Mouse (Mus musculus): ENCODE measurements at regions not wholly inside any gene's neighbourhood (a gene's known extent, or its start where the extent isn't known, plus 50 kb on each side); places are given as distances from the start of the nearest gene placed in this dataset.

- DNase-seq (ENCODE audit: low read depth, low spot score), result no peak
Measured at GRCm38 (mm10) chr1:77790974-77791373, 276.1 kb upstream of the Epha4 start.

GRCm38 (mm10) chr1:77754326-77754725, 239.4 kb upstream of the Epha4 start:
- DNase-seq (ENCODE audit: low read depth, low spot score), result no peak

DNA sequence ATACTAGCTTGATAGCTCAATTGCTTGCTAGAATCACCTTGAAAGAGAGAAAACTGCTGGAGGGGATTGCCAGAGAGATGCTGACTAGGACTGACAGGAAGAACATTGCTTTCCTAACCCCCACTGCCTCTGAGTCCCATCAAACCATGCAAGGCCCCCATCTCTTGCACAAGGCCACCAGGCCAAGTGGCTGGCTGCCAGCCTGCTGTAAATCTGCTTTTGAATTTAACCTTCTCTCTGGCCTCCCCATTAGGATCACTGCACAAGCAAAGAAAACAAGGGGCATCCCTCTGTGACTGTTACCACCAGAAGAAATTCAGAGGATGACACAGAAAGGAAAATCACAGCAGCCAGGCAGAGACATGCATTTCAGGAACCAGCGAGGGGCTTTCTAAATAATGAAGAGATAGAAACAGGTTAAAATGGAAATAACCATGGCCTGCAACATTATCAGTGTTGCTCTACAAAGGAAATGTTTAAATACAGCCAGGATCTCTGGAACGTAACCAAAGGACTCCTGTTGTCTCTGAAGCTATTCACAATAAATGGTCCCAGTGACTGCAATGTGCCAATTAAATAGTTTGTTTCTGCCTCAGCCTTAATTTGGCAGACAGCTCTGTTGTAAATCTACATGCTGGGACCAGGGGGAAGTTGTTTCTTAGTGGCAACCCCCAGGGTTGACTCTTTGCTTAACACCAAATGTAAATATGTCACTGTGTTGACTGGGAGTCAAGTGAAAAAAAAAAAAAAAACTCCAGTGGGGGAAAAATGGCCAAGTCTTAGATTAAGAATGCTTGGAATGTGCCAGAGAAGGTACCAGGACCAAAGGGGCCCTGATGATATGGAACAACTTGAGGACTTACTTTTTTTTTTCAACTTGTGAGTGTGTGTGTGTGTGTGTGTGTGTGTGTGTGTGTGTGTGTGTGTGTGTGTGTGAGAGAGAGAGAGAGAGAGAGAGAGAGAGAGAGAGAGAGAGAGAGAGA, 233.9 kb upstream of the Epha4 start:
- DNase-seq (ENCODE audit: low read depth, low spot score), result no peak

DNA sequence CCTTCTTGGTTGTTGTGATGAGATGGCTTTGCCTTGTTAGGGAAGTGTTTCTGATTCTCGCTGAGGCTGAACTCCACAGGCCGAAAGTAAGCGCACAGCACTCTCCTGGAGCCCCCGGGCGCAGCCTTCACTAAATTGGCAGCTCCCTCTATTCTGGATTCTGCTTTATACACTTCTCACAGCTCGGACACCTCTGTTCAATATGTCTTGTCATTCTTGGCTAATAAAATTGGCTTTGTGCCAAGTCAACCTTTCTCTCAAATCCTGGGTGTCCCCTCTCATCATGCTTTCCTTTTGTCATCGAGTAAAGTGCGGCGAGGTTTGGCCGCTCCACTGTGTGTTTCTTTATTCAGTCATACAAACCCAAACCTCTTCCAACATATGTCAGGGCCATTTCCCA, 217.2 kb upstream of the Epha4 start:
- DNase-seq (ENCODE audit: low read depth, low spot score), result no peak

DNA sequence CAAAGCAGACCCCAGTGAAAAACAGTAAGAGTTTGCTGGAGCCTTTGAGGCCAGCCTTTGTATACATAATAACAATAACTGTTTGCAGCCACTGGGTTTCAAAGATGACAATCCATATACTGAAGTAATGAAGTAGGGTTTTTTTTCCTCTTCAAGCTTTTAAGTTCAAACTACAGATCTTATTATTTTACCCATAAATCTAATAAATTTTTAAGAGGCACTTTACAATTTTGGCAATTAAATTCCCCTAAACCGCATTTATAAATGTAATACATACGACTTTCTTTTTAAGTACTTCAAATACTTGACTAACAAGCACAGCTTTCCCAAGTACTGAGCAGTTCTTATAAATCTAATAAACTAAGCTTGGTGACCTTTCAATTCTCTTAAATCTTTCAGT, 212.7 kb upstream of the Epha4 start:
- no peak for DNase-seq (ENCODE audit: low read depth, low spot score)

- no peak for DNase-seq (ENCODE audit: low read depth, low spot score)
Measured at GRCm38 (mm10) chr1:77723246-77723645, 208.4 kb upstream of the Epha4 start.

- no peak for DNase-seq (ENCODE audit: low read depth, low spot score)
Measured at GRCm38 (mm10) chr1:77720859-77721258, 206.0 kb upstream of the Epha4 start.

DNA sequence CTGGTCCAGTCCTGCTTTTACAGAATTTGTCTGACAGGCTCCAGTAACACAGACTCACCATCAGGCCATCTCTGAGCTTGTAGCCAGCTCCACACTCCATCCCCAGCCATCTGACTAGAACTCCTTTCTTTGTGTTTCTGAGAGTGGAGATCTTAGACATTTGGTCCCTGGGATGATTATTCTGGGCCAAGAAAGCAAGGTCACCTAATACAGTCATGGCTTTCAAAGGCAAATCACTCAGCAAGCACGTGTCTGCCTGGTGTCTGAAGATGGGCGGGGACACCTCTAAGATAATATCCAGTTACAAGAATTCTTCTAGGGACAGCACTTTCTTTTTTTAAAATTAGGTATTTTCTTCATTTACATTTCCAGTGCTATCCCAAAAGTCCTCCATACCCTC, 198.1 kb upstream of the Epha4 start:
- no peak for DNase-seq (ENCODE audit: low read depth, low spot score)

DNA sequence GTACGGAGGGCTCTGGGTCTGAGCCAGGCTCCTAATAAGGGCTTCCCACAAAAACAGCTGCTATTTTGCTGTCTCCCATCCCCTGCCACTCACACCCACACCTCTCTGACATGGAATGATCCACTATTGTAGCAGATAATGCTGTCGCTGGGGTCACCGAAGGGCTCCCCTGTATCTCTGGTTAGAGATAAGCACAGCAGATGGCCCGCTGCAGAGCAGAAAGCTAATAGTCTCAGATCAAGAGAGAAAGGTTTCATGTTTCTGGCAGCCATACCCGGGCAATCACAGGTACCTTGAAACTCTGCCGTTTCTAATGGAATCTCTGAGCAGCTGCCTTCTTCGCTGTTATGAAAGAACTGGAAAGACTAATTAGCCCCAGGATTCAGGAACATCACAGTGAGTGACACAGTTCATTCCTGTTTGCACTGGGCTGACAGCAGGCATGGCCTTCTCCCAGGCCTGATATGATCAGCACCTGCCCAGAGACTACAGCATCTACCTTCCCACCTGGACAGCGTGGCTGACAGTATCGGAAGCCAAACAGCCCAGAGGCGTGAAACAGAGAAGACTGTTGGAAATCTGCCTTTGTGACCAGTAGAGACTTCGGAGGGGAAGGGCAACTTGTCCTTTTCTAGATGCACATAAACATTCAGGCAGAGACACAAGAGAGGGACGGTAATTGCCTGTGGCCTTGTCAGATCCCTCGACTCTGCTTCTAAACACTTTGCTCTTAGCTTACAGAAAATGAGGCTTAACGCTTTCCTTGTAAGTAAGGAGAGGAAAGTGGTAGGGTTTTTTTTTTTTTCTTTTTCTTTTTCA, 193.5 kb upstream of the Epha4 start:
- DNase-seq (ENCODE audit: low read depth, low spot score), result no peak

DNA sequence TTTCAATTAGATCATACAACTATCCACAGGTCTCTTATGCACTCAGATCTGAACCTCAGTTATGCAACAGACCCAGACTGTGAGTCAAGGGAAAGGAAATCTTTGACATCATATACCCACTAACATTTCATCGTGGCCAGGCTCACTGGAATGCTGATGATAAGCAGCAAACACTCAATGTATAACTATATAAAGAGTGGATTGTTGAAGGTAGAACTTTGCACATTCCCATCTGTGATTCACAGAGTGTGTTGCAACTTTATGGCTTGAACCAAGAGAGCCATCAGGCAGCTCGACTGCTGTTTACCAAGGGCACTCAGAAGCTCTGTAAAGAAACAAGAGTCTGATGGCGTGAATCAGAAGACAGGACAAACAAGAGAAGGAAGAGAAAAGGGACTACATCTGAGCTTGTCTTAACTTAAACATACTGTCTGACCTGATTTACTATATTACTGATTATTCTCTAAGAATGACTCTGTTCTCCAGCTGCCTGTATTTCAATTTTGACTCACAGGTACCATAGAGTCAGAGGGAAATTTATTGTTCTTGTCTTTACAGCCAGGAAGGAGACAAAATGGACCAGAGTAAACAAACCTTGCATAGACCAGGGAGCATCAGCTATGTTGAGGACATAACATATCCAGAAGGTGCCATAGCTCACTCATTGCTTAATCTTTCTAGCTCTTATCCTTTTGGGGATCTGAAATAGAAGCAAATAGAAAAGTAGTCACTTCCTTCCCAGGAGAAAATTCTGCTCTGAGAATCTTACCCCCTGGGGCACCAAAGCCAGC, 180.5 kb upstream of the Epha4 start:
- DNase-seq (ENCODE audit: low read depth, low spot score), result no peak

- no peak for DNase-seq (ENCODE audit: low read depth, low spot score)
Measured at GRCm38 (mm10) chr1:77663345-77663744, 148.5 kb upstream of the Epha4 start.

DNA sequence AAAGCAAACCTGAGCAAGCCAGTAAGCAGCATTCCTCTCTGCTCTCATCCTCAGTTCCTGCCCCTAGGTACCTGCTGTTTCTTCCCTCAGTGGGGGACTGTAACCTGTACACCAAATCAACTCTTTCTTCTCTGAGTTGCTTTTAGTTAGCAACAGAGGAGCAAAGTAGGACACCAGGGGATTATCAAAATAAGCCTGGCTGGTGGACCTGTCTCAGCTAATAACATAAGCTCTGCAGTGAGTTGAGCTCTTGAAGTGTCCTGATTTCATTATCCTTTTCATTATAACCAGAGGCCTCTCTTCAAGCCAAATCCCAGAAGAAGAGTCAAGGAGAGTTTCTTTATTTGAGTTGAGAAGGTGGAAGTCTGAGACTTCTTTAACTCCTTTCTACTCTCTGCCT, 145.5 kb upstream of the Epha4 start:
- no peak for DNase-seq (ENCODE audit: low read depth, low spot score)

DNA sequence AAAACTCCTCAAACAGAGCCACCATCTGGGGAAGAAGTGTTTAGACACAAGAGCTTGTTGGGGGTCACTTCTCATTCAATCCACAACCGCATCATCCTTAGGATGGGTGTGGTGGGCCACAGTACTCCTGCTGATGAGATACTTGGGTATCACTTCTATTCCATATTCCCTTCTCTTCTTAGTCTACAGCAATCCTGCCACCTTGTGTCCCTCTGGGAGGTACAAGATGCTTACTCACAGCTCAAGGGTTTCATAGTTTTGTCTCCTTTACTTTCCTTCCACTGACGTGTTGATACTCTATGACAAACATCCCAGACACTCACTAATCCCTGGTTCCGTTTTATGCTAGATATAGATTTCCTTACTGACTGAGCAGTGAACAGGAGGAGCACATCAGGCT, 122.1 kb upstream of the Epha4 start:
- no peak for DNase-seq (ENCODE audit: low read depth, low spot score)

- DNase-seq (ENCODE audit: low read depth, low spot score), result no peak
Measured at GRCm38 (mm10) chr1:77629496-77630281, 114.8 kb upstream of the Epha4 start.

GRCm38 (mm10) chr1:77628861-77629260, 114.0 kb upstream of the Epha4 start:
- no peak for DNase-seq (ENCODE audit: low read depth, low spot score)

DNA sequence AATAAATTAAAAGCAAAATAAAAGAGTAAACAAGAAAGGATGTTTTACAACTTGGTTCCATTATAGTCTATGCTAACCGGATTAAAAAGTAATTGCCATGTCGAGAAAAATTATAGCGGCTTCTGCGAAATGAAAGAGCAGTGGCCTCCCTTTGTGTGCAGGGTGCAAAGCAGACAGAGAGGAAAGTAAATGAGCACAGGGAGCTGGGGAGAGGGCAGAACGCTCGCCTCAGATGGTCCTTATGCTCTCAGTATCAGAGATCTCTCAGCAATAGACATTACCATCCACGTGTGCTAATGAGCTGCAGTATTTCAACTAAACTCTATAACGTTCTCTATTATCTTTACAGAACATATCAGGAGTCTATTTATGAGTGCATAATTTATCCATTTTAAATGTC, 102.6 kb upstream of the Epha4 start:
- no peak for DNase-seq (ENCODE audit: low read depth, low spot score)

GRCm38 (mm10) chr1:77600509-77600908, 85.6 kb upstream of the Epha4 start:
- DNase-seq (ENCODE audit: low read depth, low spot score), result no peak

DNA sequence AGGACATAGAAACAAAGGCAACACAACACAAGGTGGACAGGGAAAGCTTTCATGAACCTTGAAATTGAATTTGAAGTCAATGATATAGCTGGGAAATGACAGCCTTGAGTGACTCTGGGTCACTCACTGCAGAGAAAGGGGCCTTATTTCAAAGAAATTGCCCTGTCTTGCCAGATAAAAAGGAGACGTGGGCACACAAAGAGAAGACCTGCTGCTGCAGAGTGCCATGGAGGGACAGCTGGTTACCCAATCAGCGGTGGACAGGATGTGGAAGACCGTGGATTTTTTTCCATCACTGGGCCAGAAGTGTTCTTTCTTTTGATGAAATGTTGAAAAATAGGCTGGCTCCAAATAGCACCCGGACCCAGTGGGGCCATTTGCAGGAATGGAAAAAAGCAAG, 77.8 kb upstream of the Epha4 start:
- DNase-seq (ENCODE audit: low read depth, low spot score), result no peak

DNA sequence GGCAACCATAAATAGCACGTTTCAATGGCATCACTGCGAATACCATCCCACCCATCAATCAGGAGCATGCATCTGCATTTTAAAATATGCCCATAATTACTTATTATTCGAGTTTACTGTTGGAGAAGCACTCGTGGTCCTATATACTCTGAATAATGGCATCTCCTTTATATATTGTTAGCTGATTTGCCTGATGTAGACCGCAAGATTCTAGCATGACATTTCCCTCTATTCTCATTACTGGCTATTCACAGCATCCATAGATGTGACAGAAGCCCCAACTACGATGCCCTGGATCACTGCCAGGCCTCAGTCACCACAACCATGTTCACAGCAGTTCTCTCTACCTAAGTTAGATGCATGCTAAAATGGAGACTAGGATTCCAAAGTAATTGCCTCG, 77.4 kb upstream of the Epha4 start:
- DNase-seq (ENCODE audit: low read depth, low spot score), result no peak

DNA sequence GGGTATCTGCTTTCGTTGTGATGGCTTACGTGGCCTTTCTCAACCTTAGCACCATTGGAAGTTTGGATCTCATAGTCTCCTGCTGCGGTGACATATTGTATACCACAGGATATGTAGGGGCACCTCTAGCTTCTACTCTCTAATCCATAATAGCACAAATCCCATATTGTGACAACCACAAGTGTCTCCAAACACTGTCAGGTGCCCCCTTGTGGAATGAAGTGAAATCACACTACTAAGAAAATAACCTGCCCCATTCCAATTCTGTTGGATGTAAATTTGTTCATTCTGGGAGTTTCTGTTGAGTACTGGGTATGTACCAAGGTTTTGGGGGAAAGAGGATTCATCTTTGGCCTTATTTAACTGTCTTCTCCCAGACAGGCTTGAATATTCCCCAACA, 74.5 kb upstream of the Epha4 start:
- no peak for DNase-seq (ENCODE audit: low read depth, low spot score)

DNA sequence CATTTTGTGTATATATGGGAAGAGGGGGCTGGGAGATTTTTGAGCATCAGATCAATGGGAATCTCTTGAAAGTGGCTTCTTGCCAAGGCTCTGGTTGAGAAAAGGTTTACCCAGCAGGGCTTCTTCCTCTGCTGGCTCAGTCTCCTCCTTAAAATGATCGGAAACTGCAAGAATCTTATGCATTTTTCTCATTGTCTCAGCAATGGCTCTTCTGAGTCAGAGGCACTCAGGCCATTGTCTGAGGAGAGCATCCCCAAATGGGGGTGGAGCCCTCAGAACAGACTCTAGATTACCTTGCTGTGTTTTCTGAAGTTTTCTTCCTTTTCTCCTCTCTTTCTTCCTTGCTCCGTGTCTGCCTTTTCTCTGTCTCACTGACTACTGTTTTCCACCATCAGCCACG, 70.6 kb upstream of the Epha4 start:
- no peak for DNase-seq (ENCODE audit: low read depth, low spot score)

All from A20 (cell line).